Mouse (Mus musculus) midbrain, embryonic 14.5 days (tissue): ENCODE measurements around the gene Lztr1. TPM values are rescaled to one million over a fixed set of nuclear protein-coding genes. Genes with fewer than 3 reads are reported as not detected.

Source experiments
- ATAC-seq: fragments of 200-750 bp; cut with Nextera tagmentation; 2 replicates; pipeline ENCODE4 v1.8.0; 2017; ENCODE audit warnings: moderate number of reproducible peaks, moderate library complexity; ENCODE audit not compliant: low FRiP score, low TSS enrichment
- DNase-seq: peaks from one replicate; pipeline ENCODE4 v3.0.0-alpha.2; 2015
- H3K27ac ChIP-seq: fragments of 300-500 bp; sonication (generic); replicated peaks from 2 replicates; pipeline ENCODE4 v1.5.1; 2014; ENCODE audit warnings: mild to moderate bottlenecking, low read depth, low read length, moderate library complexity
- H3K27me3 ChIP-seq: fragments of 300-500 bp; sonication (generic); 2 replicates; pipeline ENCODE4 v1.6.1; 2014; ENCODE audit warnings: low read length, control low read depth, mixed read lengths; ENCODE audit not compliant: control insufficient read depth, insufficient read depth
- H3K36me3 ChIP-seq: fragments of 300-500 bp; sonication (generic); 2 replicates; pipeline ENCODE4 v1.6.1; 2014; ENCODE audit warnings: low read length, control low read depth; ENCODE audit not compliant: control insufficient read depth, insufficient read depth
- H3K4me1 ChIP-seq: fragments of 300-500 bp; sonication (generic); 2 replicates; pipeline ENCODE4 v1.6.1; 2014; ENCODE audit warnings: mild to moderate bottlenecking, antibody characterized with exemption, low read length, control low read depth; ENCODE audit not compliant: control insufficient read depth, insufficient read depth
- H3K4me2 ChIP-seq: fragments of 300-500 bp; sonication (generic); 2 replicates; pipeline ENCODE4 v1.6.1; 2014; ENCODE audit warnings: mild to moderate bottlenecking, low read length, moderate library complexity
- H3K4me3 ChIP-seq: fragments of 300-500 bp; sonication (generic); replicated peaks from 2 replicates; pipeline ENCODE4 v1.5.1; 2014; ENCODE audit warnings: low read depth, low read length
- H3K9ac ChIP-seq: fragments of 300-500 bp; sonication (generic); replicated peaks from 2 replicates; pipeline ENCODE4 v1.6.1; 2014; ENCODE audit warnings: mild to moderate bottlenecking, low read length, moderate library complexity
- H3K9me3 ChIP-seq: fragments of 300-500 bp; sonication (generic); 2 replicates; pipeline ENCODE4 v1.6.1; 2016; ENCODE audit warnings: low read length, control low read depth, mixed read lengths; ENCODE audit not compliant: control insufficient read depth
- WGBS: fragments of 180-500 bp; shearing (Covaris S2); extraction: QIAGEN DNeasy Blood & Tissue Kit; methylation state at CpG from one replicate; pipeline ENCODE4 v1.1.7; 2014; 5-methylcytosine and 5-hydroxymethylcytosine counted together
- polyA plus RNA-seq: library from polyadenylated mRNA; unstranded; fragments of >200 nt; fragmentation: Nextera tagmentation; extraction: Ambion mirVana; gene quantifications from 2 replicates; pipeline ENCODE4 v1.2.1, GENCODE M21; 2014

Gene Lztr1
- polyA plus RNA-seq, 1 experiment from 2014 or later = 121 TPM

DNA sequence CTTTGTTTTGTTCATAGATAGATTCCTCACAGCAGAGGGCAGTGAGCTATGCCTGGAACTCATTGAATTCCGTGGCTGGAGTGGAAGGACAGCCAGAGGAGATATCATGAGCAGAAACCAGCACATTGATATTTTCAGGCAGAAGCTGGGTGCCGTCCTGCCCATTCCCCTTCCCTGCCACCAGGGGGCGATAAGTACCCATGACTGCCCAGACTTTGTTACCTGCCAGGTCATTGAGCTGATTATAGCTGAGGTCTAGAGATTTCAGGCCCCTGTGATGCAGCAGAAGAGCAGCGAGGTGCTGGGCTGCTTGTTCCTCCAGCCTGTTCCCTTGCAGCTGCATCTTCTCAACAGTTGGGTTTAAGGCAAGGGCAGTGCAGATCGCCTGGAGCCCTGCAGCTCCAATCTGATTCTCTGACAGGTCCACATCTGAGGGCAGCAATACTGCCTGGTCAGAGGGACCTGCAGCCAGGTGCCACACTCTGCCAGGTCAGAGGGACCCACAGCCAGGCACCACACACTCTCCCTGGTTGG is 49.5 kb downstream of the Lztr1 start:
- Histone ChIP-seq H3K9me3 (no peaks in the 10 kb centered on the region), H3K4me3 (no peak overlapping the region), H3K4me1 (peaks cover 34% of the 10 kb centered on the region), H3K4me2 (peak overlapping the region; percentile 35), H3K27ac (no peak overlapping the region), H3K27me3 (no peaks in the 10 kb centered on the region), H3K9ac (no peak overlapping the region; the same call in 1 of the 2 replicates), H3K36me3 (no peaks in the 10 kb centered on the region)
- 4% methylated on average over 5 of the region's 5 CpGs for whole genome bisulfite sequencing
- peak; percentile 85 for DNase-seq
- ATAC-seq = no peak; the same call in 1 of the 2 replicates

DNA sequence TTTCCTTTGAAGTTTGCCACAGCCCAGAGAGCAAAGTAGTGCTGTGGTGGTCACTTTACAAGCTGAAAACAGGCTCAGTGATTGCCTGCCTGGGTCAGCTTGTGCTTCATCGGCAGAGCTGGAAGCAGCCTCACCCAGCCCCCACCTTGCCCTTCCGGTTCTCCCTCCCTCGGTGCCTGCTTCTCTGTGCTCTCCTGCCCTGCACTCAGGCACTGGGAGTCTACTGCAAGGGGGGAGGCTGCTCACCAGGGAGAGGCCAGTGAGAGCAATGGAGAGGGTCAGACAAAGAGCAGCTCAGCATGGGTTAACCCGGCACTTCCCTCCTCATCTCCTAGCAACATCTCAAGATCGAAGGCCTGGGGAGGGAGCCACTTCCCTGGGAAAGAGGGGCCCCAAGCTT is 50.3 kb downstream of the Lztr1 start:
- WGBS = 1% methylated on average over 5 of the region's 5 CpGs

DNA sequence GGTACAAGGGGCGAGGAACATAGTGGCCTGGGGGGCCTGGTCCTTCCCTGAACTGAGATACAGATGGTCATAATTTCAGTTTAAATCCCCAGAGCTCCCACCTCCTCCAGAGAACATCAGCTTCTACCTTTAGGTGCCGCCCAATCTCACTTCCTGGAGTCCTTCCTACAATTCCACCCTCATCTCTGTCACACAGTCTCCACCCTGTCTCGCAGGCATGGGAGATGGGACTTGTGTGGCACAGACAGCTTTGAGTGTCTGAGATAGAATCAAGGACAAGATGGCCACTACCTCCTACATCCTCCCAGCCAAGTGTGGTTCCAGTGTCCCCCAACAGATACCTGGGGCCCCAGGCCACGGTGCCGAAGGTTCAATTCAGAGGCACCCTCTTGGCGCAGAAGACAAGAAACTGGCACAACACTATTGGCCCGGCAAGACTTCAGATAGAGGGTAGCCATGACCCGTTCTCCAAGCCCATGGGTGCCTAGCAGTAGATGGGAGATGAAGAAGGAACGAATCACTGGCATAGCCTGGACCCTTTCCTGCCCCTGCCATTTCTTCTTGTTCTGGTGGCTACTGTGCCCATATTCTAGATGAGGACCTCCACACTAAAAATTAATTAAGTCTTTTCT is 51.0 kb downstream of the Lztr1 start:
- DNase-seq (no peak), ATAC-seq (no peak)
- Histone ChIP-seq H3K4me1 (peaks cover 28% of the 10 kb centered on the region), H3K27ac (no peak overlapping the region), H3K9ac (no peak overlapping the region), H3K36me3 (no peaks in the 10 kb centered on the region), H3K9me3 (no peaks in the 10 kb centered on the region), H3K4me2 (no peak overlapping the region; the same call in 1 of the 2 replicates), H3K27me3 (no peaks in the 10 kb centered on the region), H3K4me3 (no peak overlapping the region)
- WGBS = 67% methylated on average over 9 of the region's 9 CpGs

More for the DNA sequence above, 50.3 kb downstream of the Lztr1 start:
- H3K9ac ChIP-seq = no peak overlapping the region; the same call in 1 of the 2 replicates
- H3K4me3 ChIP-seq = no peak overlapping the region
- H3K4me2 ChIP-seq = peak overlapping the region; percentile 35
- no peaks in the 10 kb centered on the region for H3K36me3 ChIP-seq
- no peaks in the 10 kb centered on the region for H3K9me3 ChIP-seq
- H3K27me3 ChIP-seq = no peaks in the 10 kb centered on the region
- peaks cover 34% of the 10 kb centered on the region for H3K4me1 ChIP-seq
- peak; percentile 28; the same call in 1 of the 2 replicates for ATAC-seq
- no peak overlapping the region for H3K27ac ChIP-seq
- DNase-seq = peak; percentile 20

DNA sequence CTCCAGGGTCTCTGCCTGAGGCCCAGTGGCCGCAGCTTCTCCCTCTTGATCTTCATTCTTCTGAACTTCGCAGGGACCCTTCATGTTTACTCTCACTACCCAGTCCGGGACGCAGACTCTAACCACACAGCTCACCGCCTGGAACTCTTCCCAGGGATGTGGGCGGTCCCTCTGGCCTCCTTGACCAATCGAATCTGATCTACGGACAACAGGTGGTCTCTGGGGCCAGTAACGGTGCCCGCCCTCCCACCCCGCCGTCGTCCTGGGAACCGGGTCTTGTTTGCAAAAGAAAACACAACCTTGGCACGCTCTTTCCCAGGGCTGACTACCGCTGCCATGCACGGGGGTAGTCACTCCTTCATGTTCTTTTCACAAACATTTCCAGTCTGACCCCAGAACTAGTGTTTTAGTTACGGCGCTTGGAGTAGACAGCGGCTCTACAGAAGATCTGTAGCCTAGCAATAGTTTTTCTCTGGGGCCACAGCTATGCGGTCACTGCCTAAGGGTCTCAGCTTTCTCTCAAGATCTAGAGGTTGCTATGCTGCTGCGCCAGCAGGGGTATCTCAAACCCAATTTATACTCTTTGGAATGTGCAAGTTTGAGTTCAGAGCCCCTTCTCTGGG is 52.8 kb downstream of the Lztr1 start, which contains the start of gene Lrrc74b:
TSS of gene Lrrc74b (minus strand) at position 120 of the 623 bp plus-strand sequence.
- Histone ChIP-seq H3K4me2 (peak within 1 kb of the TSS; percentile 47), H3K27me3 (no peaks in the 10 kb centered on the region), H3K9me3 (no peaks in the 10 kb centered on the region), H3K4me1 (peaks cover 24% of the 10 kb centered on the region), H3K4me3 (peak within 1 kb of the TSS; percentile 15; the same call in 1 of the 2 replicates), H3K27ac (peak within 1 kb of the TSS; percentile 41; the same call in 1 of the 2 replicates), H3K9ac (0 out of 2 replicates have a peak within 1 kb of the TSS, but pooled peaks have one; percentile 12), H3K36me3 (no peaks in the 10 kb centered on the region)
- ATAC-seq (peak; percentile 66), DNase-seq (peak; percentile 75)
- under 1% methylated on average over 22 of the region's 22 CpGs for WGBS

DNA sequence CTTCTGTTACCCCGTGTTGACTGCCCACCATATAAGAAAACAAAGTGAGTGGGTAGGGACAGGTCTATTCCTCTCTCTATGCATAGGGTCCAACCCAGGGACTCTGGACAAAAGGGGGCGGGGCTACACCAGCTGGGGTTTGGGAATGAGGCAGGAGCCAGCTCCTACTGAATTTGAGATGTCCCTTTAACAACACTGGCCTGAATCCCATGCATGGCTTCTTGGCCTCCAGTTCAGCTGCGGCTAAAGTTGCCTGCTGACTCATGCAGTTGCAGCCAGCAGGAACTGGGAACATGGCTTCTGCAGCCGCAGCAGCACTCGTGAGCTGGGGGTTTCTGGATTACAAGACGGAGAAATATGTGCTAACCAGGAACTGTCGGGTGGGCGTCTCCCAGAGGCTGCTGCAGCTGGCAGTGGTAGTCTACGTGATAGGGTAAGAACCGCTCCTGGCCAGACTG is 53.3 kb downstream of the Lztr1 start, which contains the start of gene P2rx6:
TSS of gene P2rx6 (plus strand) at position 135 of the 458 bp plus-strand sequence.
- 0 out of 2 replicates have a peak within 1 kb of the TSS, but pooled peaks have one; percentile 12 for H3K9ac ChIP-seq
- H3K27ac ChIP-seq = peak within 1 kb of the TSS; percentile 41; the same call in 1 of the 2 replicates
- ATAC-seq = 0 out of 2 replicates have a peak, but pooled peaks have one; percentile 36
- H3K4me2 ChIP-seq = peak within 1 kb of the TSS; percentile 47
- 4% methylated on average over 10 of the region's 10 CpGs for WGBS
- H3K36me3 ChIP-seq = no peaks in the 10 kb centered on the region
- no peaks in the 10 kb centered on the region for H3K9me3 ChIP-seq
- DNase-seq = peak; percentile 50
- peaks cover 24% of the 10 kb centered on the region for H3K4me1 ChIP-seq
- H3K27me3 ChIP-seq = no peaks in the 10 kb centered on the region
- peak within 1 kb of the TSS; percentile 15; the same call in 1 of the 2 replicates for H3K4me3 ChIP-seq

DNA sequence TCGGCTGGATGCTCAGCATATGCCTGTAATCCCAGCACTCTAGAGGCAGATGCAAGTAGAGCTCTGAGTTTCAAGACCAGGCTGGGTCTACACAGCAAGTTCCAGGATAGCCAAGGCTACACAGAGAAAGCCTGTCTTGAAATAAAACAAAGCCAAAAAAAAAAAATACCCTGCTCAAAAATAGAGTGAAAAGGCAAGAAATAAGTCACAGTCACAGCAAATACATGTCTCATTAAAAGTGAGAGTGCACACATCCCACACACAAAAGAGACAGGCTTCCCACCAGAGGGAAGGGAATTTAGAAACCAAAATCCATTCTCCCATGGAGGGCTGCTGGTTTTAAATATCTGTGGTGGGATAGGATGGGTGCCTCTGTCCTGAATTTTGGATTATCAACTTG is 55.1 kb downstream of the Lztr1 start:
- Histone ChIP-seq H3K9me3 (no peaks in the 10 kb centered on the region), H3K27me3 (no peaks in the 10 kb centered on the region), H3K27ac (no peak overlapping the region), H3K4me2 (no peak overlapping the region), H3K4me1 (peaks cover 18% of the 10 kb centered on the region), H3K4me3 (no peak overlapping the region), H3K36me3 (no peaks in the 10 kb centered on the region), H3K9ac (no peak overlapping the region)
- no peak for ATAC-seq
- WGBS = 38% methylated on average over 1 of the region's 1 CpGs
- DNase-seq = no peak

DNA sequence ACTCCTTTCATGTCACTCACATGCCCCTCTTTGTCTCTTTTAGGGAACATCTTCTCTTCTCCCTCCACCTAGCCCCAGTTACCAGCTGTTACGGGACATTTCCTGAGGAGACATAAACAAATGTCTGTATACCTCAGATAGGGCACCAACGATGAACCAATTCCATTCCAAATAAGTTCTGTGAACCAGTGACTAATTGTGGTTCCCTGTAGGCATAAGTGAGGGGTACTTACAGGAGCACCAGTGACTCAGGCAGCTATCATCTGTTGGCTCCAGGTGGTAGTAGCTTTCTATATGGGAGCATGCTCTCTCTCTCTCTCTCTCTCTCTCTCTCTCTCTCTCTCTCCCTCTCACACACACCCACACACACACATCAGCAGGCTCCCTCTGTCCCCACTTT is 55.7 kb downstream of the Lztr1 start:
- H3K4me3 ChIP-seq = no peak overlapping the region
- H3K27me3 ChIP-seq = no peaks in the 10 kb centered on the region
- 91% methylated on average over 2 of the region's 2 CpGs for WGBS
- no peaks in the 10 kb centered on the region for H3K36me3 ChIP-seq
- no peak for ATAC-seq
- H3K4me2 ChIP-seq = no peak overlapping the region
- no peaks in the 10 kb centered on the region for H3K9me3 ChIP-seq
- peaks cover 12% of the 10 kb centered on the region for H3K4me1 ChIP-seq
- H3K9ac ChIP-seq = no peak overlapping the region
- H3K27ac ChIP-seq = no peak overlapping the region
- DNase-seq = no peak

DNA sequence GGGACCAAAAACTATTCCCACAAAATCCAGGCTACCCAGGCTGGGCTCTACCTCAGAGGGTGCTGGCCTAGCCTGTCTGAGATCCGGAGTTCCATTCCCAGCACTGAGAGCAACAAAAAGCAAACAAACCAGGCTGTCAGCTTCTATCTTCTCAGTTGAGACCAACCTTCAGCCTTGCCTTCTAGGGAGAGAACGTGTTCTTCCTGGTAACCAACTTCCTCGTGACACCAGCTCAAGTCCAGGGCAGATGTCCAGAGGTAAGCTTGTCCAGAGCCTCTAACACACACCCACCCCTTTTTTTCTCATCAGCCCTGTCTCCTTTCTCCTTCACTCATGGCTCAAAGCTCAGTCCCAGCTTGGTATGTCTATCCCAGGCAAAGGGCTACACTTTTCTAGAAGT is 56.3 kb downstream of the Lztr1 start:
- Histone ChIP-seq H3K9me3 (no peaks in the 10 kb centered on the region), H3K4me1 (peaks cover 11% of the 10 kb centered on the region), H3K27me3 (no peaks in the 10 kb centered on the region), H3K27ac (no peak overlapping the region), H3K9ac (no peak overlapping the region), H3K36me3 (no peaks in the 10 kb centered on the region), H3K4me2 (no peak overlapping the region), H3K4me3 (no peak overlapping the region)
- 79% methylated on average over 3 of the region's 3 CpGs for WGBS
- DNase-seq = no peak
- no peak for ATAC-seq
